Mouse (Mus musculus) B cell, adult 2 months (primary cell): Measurements from ENCODE around the gene Slc22a29.
"Not testable (repeated sequence)": the region's sequence is repeated elsewhere in the genome, so short reads cannot be mapped to it uniquely, and the experiment has no call there.

Experiments
- DNase-seq, 2 experiments: peaks; one replicate each; pipeline ENCODE4 v3.0.0; 2022

The Slc22a29 gene

GRCm38 (mm10) chr19:8218800-8219199 is at the start of gene Slc22a29:
TSS of gene Slc22a29 (minus strand) at chr19:8218900.
- no peak for DNase-seq

GRCm38 (mm10) chr19:8265324-8265723 is 46.6 kb upstream of the Slc22a29 start:
- DNase-seq, result no peak

GRCm38 (mm10) chr19:8252705-8253037 is 34.0 kb upstream of the Slc22a29 start:
- peak in 1 of 2 experiments; percentile 4 for DNase-seq

GRCm38 (mm10) chr19:8251896-8252704 is 33.4 kb upstream of the Slc22a29 start:
- peak; percentile 5 to 18 for DNase-seq

GRCm38 (mm10) chr19:8228916-8229315 is 10.2 kb upstream of the Slc22a29 start:
- DNase-seq, result no peak

GRCm38 (mm10) chr19:8148787-8149523 is 69.7 kb downstream of the Slc22a29 start:
- no peak for DNase-seq

- not testable (repeated sequence) for DNase-seq
Observed at GRCm38 (mm10) chr19:8142716-8143115, 76.0 kb downstream of the Slc22a29 start.

- not testable (repeated sequence) for DNase-seq
Observed at GRCm38 (mm10) chr19:8134127-8134841, 84.4 kb downstream of the Slc22a29 start.

- not testable (repeated sequence) for DNase-seq
Observed at GRCm38 (mm10) chr19:8131881-8132280, 86.8 kb downstream of the Slc22a29 start, which contains the start of gene Slc22a28. TSS of gene Slc22a28 (minus strand) at chr19:8131982.
